Mouse (Mus musculus) embryonic facial prominence, embryonic 12.5 days (tissue): ENCODE measurements at regions not wholly inside any gene's neighbourhood (a gene's known extent, or its start where the extent isn't known, plus 50 kb on each side); places are given as distances from the start of the nearest gene placed in this dataset.

ENCODE experiments used
- ATAC-seq: fragments of 200-750 bp; cut with Nextera tagmentation; 2 replicates; pipeline ENCODE4 v1.8.0; 2017; ENCODE audit not compliant: insufficient number of reproducible peaks, insufficient read depth, low FRiP score, low TSS enrichment
- H3K27ac ChIP-seq: fragments of 300-500 bp; sonication (generic); 2 replicates; pipeline ENCODE4 v1.5.1; 2016; ENCODE audit warnings: mild to moderate bottlenecking
- H3K27me3 ChIP-seq: fragments of 300-500 bp; sonication (generic); 2 replicates; pipeline ENCODE4 v1.6.1; 2016; ENCODE audit warnings: mild to moderate bottlenecking, moderate library complexity
- H3K36me3 ChIP-seq: fragments of 300-500 bp; sonication (generic); 2 replicates; pipeline ENCODE4 v1.6.1; 2016; ENCODE audit warnings: mild to moderate bottlenecking
- H3K4me1 ChIP-seq: fragments of 300-500 bp; sonication (generic); 2 replicates; pipeline ENCODE4 v1.6.1; 2016
- H3K4me2 ChIP-seq: fragments of 300-500 bp; sonication (generic); replicated peaks from 2 replicates; pipeline ENCODE4 v1.6.1; 2016; ENCODE audit warnings: mild to moderate bottlenecking, moderate library complexity
- H3K4me3 ChIP-seq: fragments of 300-500 bp; sonication (generic); 2 replicates; pipeline ENCODE4 v1.5.1; 2016; ENCODE audit warnings: mild to moderate bottlenecking
- H3K9ac ChIP-seq: fragments of 300-500 bp; sonication (generic); 2 replicates; pipeline ENCODE4 v1.6.1; 2016; ENCODE audit warnings: mild to moderate bottlenecking, moderate library complexity
- H3K9me3 ChIP-seq: fragments of 300-500 bp; sonication (generic); 2 replicates; pipeline ENCODE4 v1.6.1; 2016; ENCODE audit warnings: mild to moderate bottlenecking, moderate library complexity
- WGBS: fragments of 180-500 bp; shearing (Covaris S2); methylation state at CpG from one replicate; pipeline ENCODE4 v1.1.7; 2016; 5-methylcytosine and 5-hydroxymethylcytosine counted together

DNA sequence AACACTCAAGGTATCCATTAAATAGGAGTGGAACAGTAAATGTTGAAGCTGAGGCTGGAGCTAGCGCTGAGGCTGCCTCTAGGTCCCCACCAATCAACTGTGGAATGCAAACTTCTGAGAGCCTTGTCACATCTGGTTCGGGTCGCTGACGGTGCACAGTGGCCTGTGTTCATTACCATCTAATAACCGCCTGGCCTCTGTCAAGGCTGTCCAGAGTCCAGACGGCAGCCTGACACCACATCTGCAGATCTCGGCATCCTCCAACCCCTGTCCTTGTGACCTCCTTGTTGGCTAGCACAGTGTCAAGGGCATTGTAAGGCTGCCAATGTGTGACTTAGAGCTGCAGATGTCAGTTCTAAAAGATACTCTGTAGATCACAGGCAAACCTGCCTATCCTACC lies 455.7 kb downstream of the Ate1 start:
- Histone ChIP-seq H3K27me3 (no peaks in the 10 kb centered on the region), H3K4me1 (peaks cover 16% of the 10 kb centered on the region), H3K4me2 (no peak overlapping the region), H3K4me3 (no peak overlapping the region), H3K9ac (no peak overlapping the region), H3K27ac (no peak overlapping the region), H3K36me3 (no peaks in the 10 kb centered on the region), H3K9me3 (no peaks in the 10 kb centered on the region)
- ATAC-seq: no peak
- 18% methylated on average over 7 of the region's 7 CpGs for WGBS

DNA sequence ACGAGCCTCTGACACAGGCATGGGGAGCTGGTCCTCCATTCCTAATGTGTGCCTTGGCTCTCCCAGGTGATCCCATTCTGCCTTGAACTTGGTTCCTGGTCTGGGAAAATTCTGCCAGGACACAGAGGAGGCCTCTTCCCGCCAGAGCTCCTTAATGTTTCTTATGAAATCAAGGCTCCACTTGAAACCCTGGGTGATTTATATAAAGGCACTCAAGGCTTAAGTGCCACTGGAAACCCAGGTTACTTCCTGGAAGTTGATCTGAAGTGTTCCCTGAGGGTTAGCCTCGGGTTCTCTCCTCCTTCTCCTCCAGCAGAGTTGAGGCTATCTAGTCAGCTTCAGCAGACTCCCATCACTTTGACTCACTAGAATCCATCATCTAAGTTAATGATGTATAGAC lies 451.9 kb downstream of the Ate1 start:
- ATAC-seq: no peak
- Histone ChIP-seq H3K36me3 (no peaks in the 10 kb centered on the region), H3K4me3 (no peak overlapping the region), H3K4me2 (no peak overlapping the region), H3K27ac (no peak overlapping the region), H3K27me3 (no peaks in the 10 kb centered on the region), H3K4me1 (peaks cover 7% of the 10 kb centered on the region; the same call in 1 of the 2 replicates), H3K9ac (no peak overlapping the region), H3K9me3 (no peaks in the 10 kb centered on the region)
- 56% methylated on average over 3 of the region's 3 CpGs for WGBS

GRCm38 (mm10) chr7:130073388-130073787 lies 446.8 kb downstream of the Ate1 start:
- 0 out of 2 replicates have a peak overlapping the region, but pooled peaks have one; percentile 30 for H3K4me3 ChIP-seq
- H3K27me3 ChIP-seq: no peaks in the 10 kb centered on the region
- H3K27ac ChIP-seq: peak overlapping the region; percentile 90
- H3K4me1 ChIP-seq: peaks cover 11% of the 10 kb centered on the region
- peak overlapping the region; percentile 58 for H3K4me2 ChIP-seq
- 45% methylated on average over 11 of the region's 11 CpGs for WGBS
- H3K36me3 ChIP-seq: no peaks in the 10 kb centered on the region
- ATAC-seq: no peak
- H3K9ac ChIP-seq: no peak overlapping the region
- H3K9me3 ChIP-seq: no peaks in the 10 kb centered on the region

DNA sequence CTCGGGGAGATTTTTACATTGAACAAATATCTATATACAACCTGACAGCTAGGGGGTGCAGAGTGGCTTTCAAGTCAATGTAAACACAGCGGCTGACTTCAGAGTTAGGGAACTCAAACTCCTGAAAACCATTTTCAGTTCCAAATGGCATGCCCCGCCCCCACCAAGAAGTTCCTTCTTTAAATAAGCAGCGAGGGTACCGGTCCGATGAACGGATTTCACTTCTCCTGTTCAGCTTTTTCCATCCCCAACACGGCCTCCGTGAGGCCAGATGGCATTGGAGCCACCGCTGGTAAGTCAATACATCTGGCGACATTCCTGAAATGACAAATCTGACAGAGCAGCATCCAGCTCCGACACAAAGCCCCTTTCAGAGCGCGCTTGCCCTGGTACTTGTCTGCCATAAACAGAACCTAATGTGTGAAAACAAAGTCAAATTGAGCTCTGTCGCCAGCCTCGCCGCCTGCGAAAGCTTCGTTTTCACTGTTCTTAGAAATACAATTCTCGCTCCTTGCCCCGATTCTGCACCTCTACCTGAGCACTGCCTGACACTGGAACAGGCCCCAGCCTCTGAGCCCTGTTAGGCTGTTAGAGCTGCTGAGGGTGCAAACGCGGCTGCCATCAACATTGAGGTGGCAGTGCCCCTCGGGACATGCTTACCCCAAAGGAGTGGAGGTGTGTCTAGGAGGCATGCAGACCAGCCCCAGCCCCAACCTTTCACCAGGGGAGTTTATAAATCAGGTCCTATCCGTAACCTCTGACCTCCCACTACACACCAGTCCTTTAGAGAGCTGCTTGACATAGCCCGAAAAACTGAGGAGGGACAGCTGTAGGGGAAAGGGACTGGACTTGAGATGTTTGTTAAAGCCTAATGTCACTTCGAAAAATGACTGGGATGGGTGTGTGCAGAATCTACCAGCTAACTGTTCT lies 446.0 kb downstream of the Ate1 start:
- H3K9ac ChIP-seq: peak overlapping the region; percentile 17

GRCm38 (mm10) chr7:130082662-130083061 lies 437.5 kb downstream of the Ate1 start:
- Histone ChIP-seq H3K27me3 (no peaks in the 10 kb centered on the region; the same call in 1 of the 2 replicates), H3K4me1 (peaks cover 5% of the 10 kb centered on the region; the same call in 1 of the 2 replicates), H3K9me3 (no peaks in the 10 kb centered on the region), H3K9ac (no peak overlapping the region), H3K27ac (no peak overlapping the region), H3K36me3 (no peaks in the 10 kb centered on the region), H3K4me3 (no peak overlapping the region), H3K4me2 (no peak overlapping the region)
- no peak for ATAC-seq
- WGBS: 71% methylated on average over 4 of the region's 4 CpGs

More for the DNA sequence above, 446.0 kb downstream of the Ate1 start:
- H3K36me3 ChIP-seq: no peaks in the 10 kb centered on the region
- 10% methylated on average over 27 of the region's 27 CpGs for WGBS
- H3K27ac ChIP-seq: peak overlapping the region; percentile 90
- H3K27me3 ChIP-seq: no peaks in the 10 kb centered on the region
- H3K4me3 ChIP-seq: peak overlapping the region; percentile 30
- peak; percentile 52; the same call in 1 of the 2 replicates for ATAC-seq
- H3K4me1 ChIP-seq: peaks cover 11% of the 10 kb centered on the region
- peak overlapping the region; percentile 58 for H3K4me2 ChIP-seq
- H3K9me3 ChIP-seq: no peaks in the 10 kb centered on the region

GRCm38 (mm10) chr7:130085706-130086105 lies 434.5 kb downstream of the Ate1 start:
- H3K36me3 ChIP-seq: no peaks in the 10 kb centered on the region
- H3K27me3 ChIP-seq: no peaks in the 10 kb centered on the region
- H3K4me2 ChIP-seq: no peak overlapping the region
- ATAC-seq: no peak
- no peak overlapping the region for H3K27ac ChIP-seq
- no peak overlapping the region for H3K9ac ChIP-seq
- H3K4me1 ChIP-seq: peaks cover 5% of the 10 kb centered on the region; the same call in 1 of the 2 replicates
- H3K9me3 ChIP-seq: no peaks in the 10 kb centered on the region
- H3K4me3 ChIP-seq: no peak overlapping the region

DNA sequence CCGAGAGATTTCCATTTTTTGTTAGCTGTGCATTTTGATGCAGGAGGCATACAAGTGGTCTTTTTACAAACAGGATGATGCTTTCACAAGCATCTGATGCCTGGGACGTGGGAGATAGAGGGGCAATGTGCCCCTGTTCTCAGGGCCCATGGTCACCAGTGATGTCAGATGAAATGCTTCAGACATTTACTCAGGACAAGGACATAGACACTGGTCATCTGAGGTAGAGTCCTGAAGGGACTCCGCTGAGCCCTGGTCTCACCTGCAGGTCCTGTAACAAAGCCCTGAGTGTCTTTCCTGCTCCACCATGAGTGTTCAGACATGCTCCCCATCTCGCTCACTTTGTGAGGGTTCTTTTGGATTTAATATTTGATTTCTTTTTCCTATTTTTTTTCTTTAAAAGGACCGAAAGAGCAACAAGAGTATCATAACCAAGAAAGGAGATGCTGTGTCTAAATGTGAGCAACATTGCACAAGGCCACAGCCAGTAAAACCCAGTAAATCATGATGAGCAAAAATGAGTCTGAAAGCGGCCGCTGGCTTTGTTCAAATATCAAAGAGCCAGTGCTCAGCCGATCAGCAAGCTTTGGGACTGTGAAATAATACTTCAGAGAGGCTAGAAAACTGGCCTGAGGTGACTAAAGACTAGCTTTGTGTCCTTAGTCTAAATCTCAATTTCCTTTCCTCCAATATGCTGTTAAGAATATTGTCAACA lies 430.1 kb downstream of the Ate1 start:
- no peak overlapping the region for H3K4me3 ChIP-seq
- WGBS: 84% methylated on average over 8 of the region's 8 CpGs
- H3K27ac ChIP-seq: no peak overlapping the region
- no peak overlapping the region for H3K4me2 ChIP-seq
- no peaks in the 10 kb centered on the region for H3K36me3 ChIP-seq
- H3K9ac ChIP-seq: no peak overlapping the region
- no peak for ATAC-seq
- H3K27me3 ChIP-seq: no peaks in the 10 kb centered on the region
- no peaks in the 10 kb centered on the region for H3K9me3 ChIP-seq
- no peaks in the 10 kb centered on the region for H3K4me1 ChIP-seq

- no peak overlapping the region for H3K4me2 ChIP-seq
- no peaks in the 10 kb centered on the region for H3K36me3 ChIP-seq
- H3K9me3 ChIP-seq: no peaks in the 10 kb centered on the region
- H3K4me1 ChIP-seq: no peaks in the 10 kb centered on the region
- ATAC-seq: no peak
- no peak overlapping the region for H3K27ac ChIP-seq
- H3K4me3 ChIP-seq: no peak overlapping the region
- WGBS: 52% methylated on average over 3 of the region's 3 CpGs
- H3K27me3 ChIP-seq: no peaks in the 10 kb centered on the region
- no peak overlapping the region for H3K9ac ChIP-seq
Observed at GRCm38 (mm10) chr7:130091942-130092341, 428.2 kb downstream of the Ate1 start.

GRCm38 (mm10) chr7:130095141-130095540 lies 425.0 kb downstream of the Ate1 start:
- 73% methylated on average over 4 of the region's 4 CpGs for WGBS
- H3K4me2 ChIP-seq: no peak overlapping the region
- no peak overlapping the region for H3K27ac ChIP-seq
- H3K4me1 ChIP-seq: no peaks in the 10 kb centered on the region
- no peak overlapping the region for H3K9ac ChIP-seq
- H3K4me3 ChIP-seq: no peak overlapping the region
- no peaks in the 10 kb centered on the region for H3K9me3 ChIP-seq
- ATAC-seq: no peak
- no peaks in the 10 kb centered on the region for H3K36me3 ChIP-seq
- no peaks in the 10 kb centered on the region for H3K27me3 ChIP-seq

GRCm38 (mm10) chr7:130098606-130099005 lies 421.6 kb downstream of the Ate1 start:
- Histone ChIP-seq H3K4me3 (no peak overlapping the region), H3K9me3 (no peaks in the 10 kb centered on the region), H3K36me3 (no peaks in the 10 kb centered on the region), H3K27me3 (no peaks in the 10 kb centered on the region), H3K27ac (no peak overlapping the region), H3K9ac (no peak overlapping the region), H3K4me2 (no peak overlapping the region), H3K4me1 (no peaks in the 10 kb centered on the region)
- WGBS: 77% methylated on average over 10 of the region's 10 CpGs
- ATAC-seq: no peak

GRCm38 (mm10) chr7:130102671-130103070 lies 417.5 kb downstream of the Ate1 start:
- H3K27me3 ChIP-seq: no peaks in the 10 kb centered on the region
- H3K4me2 ChIP-seq: no peak overlapping the region
- no peak overlapping the region for H3K9ac ChIP-seq
- no peak for ATAC-seq
- H3K4me3 ChIP-seq: no peak overlapping the region
- 74% methylated on average over 5 of the region's 5 CpGs for WGBS
- no peaks in the 10 kb centered on the region for H3K9me3 ChIP-seq
- H3K27ac ChIP-seq: no peak overlapping the region
- no peaks in the 10 kb centered on the region for H3K36me3 ChIP-seq
- H3K4me1 ChIP-seq: no peaks in the 10 kb centered on the region

DNA sequence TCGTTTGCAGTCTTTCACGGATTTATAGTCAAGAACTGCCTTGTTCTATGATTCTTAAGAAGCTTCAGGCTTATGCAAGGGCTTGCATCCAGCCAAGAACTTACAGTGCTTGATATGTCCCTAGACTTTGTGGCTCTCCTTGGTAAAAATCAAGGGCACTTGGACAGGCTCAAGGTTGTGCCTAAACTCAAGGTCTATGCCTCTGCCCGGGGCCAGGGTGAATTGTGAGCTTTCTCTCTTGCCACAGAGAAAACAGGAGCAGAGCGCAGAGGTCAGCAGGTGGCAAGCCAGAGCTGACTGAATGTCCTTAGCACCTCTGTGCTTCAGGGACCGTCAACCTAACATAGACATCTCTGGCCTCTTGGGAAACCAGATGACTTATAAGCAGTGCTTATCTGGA lies 413.2 kb downstream of the Ate1 start:
- WGBS: 67% methylated on average over 5 of the region's 5 CpGs
- no peak for ATAC-seq
- no peak overlapping the region for H3K4me3 ChIP-seq
- no peak overlapping the region for H3K9ac ChIP-seq
- peak overlapping the region; percentile 42; the same call in 1 of the 2 replicates for H3K27ac ChIP-seq
- H3K9me3 ChIP-seq: no peaks in the 10 kb centered on the region
- H3K4me1 ChIP-seq: no peaks in the 10 kb centered on the region
- H3K27me3 ChIP-seq: no peaks in the 10 kb centered on the region
- H3K36me3 ChIP-seq: no peaks in the 10 kb centered on the region
- H3K4me2 ChIP-seq: no peak overlapping the region
